Mouse (Mus musculus) midbrain, embryonic 14.5 days (tissue): Measurements from ENCODE around the gene Coq3. TPM values are rescaled to one million over a fixed set of nuclear protein-coding genes. Genes with fewer than 3 reads are reported as not detected.
A peak's percentile ranks its signal among the peaks of the same experiment; 100 is the strongest.

Source experiments
- ATAC-seq: fragments of 200-750 bp; cut with Nextera tagmentation; 2 replicates; pipeline ENCODE4 v1.8.0; 2017; ENCODE audit warnings: moderate number of reproducible peaks, moderate library complexity; ENCODE audit not compliant: low FRiP score, low TSS enrichment
- DNase-seq: peaks from one replicate; pipeline ENCODE4 v3.0.0-alpha.2; 2015
- H3K27ac ChIP-seq: fragments of 300-500 bp; sonication (generic); replicated peaks from 2 replicates; pipeline ENCODE4 v1.5.1; 2014; ENCODE audit warnings: mild to moderate bottlenecking, low read depth, low read length, moderate library complexity
- H3K27me3 ChIP-seq: fragments of 300-500 bp; sonication (generic); 2 replicates; pipeline ENCODE4 v1.6.1; 2014; ENCODE audit warnings: low read length, control low read depth, mixed read lengths; ENCODE audit not compliant: control insufficient read depth, insufficient read depth
- H3K36me3 ChIP-seq: fragments of 300-500 bp; sonication (generic); 2 replicates; pipeline ENCODE4 v1.6.1; 2014; ENCODE audit warnings: low read length, control low read depth; ENCODE audit not compliant: control insufficient read depth, insufficient read depth
- H3K4me1 ChIP-seq: fragments of 300-500 bp; sonication (generic); 2 replicates; pipeline ENCODE4 v1.6.1; 2014; ENCODE audit warnings: mild to moderate bottlenecking, antibody characterized with exemption, low read length, control low read depth; ENCODE audit not compliant: control insufficient read depth, insufficient read depth
- H3K4me2 ChIP-seq: fragments of 300-500 bp; sonication (generic); 2 replicates; pipeline ENCODE4 v1.6.1; 2014; ENCODE audit warnings: mild to moderate bottlenecking, low read length, moderate library complexity
- H3K4me3 ChIP-seq: fragments of 300-500 bp; sonication (generic); replicated peaks from 2 replicates; pipeline ENCODE4 v1.5.1; 2014; ENCODE audit warnings: low read depth, low read length
- H3K9ac ChIP-seq: fragments of 300-500 bp; sonication (generic); replicated peaks from 2 replicates; pipeline ENCODE4 v1.6.1; 2014; ENCODE audit warnings: mild to moderate bottlenecking, low read length, moderate library complexity
- H3K9me3 ChIP-seq: fragments of 300-500 bp; sonication (generic); 2 replicates; pipeline ENCODE4 v1.6.1; 2016; ENCODE audit warnings: low read length, control low read depth, mixed read lengths; ENCODE audit not compliant: control insufficient read depth
- WGBS: fragments of 180-500 bp; shearing (Covaris S2); extraction: QIAGEN DNeasy Blood & Tissue Kit; methylation state at CpG from one replicate; pipeline ENCODE4 v1.1.7; 2014; 5-methylcytosine and 5-hydroxymethylcytosine counted together
- polyA plus RNA-seq: library from polyadenylated mRNA; unstranded; fragments of >200 nt; fragmentation: Nextera tagmentation; extraction: Ambion mirVana; gene quantifications from 2 replicates; pipeline ENCODE4 v1.2.1, GENCODE M21; 2014

Coq3 gene
- polyA plus RNA-seq, 1 experiment from 2014 or later, result 14.3 TPM

DNA sequence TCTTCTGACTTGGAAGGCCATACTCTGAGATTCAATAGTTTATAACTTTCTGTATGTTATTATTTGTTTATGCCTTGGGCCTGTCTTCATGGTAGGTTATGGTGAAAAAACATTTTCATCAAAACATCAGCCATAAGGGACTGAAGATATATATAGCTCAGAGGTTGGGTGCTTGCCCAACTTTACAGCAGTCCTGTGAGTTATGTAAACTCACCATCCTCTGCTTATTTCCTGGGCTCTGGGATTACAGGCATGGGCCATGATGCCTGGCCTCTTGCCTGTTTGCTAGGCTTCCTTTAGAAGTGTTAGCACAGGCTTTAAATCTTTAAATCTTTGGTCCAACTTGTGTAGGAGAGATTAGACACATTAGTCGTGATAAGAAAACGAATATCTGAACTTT lies 72.8 kb downstream of the Coq3 start:
- Histone ChIP-seq H3K27me3 (no peaks in the 10 kb centered on the region), H3K4me1 (no peaks in the 10 kb centered on the region), H3K27ac (no peak overlapping the region), H3K4me3 (no peak overlapping the region), H3K9ac (no peak overlapping the region), H3K4me2 (no peak overlapping the region), H3K36me3 (peaks cover 47% of the 10 kb centered on the region), H3K9me3 (no peaks in the 10 kb centered on the region)
- ATAC-seq (no peak), DNase-seq (no peak)
- 85% methylated on average over 2 of the region's 2 CpGs for WGBS

DNA sequence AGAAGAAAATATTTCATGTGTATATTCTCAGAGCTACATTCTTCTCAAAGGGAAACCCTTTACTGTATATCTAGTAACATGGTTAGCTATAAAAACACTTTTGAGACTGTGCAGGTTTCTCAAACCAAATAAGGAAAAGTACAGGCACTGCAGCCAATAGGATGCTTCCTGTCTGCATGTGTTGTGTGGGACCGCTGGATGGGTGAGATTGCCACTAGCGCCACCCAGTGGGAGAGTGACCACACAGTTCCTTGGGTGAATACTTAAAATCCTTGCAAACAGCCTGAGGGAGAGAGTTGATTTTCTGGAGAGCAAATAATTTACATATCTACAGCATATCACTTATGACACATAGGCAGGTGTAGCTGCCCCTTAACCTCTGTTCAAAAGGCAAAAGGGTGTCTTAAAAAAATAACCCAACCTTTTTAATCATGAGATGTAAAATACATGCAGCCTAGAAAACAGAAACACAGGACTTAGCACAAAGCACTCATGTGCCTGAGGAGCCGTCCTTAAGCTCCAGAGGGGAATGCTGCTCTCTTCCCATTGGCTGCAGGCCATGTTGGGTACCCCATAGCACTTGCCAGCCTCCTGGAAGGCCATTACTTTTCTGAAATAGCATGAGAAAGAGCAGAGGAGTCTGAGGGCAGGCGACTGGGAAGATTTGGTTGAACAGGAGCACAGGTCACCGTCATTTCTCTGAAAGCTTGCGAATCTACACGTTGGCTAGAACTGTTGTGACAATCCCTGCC lies 78.3 kb downstream of the Coq3 start:
- DNase-seq, result peak; percentile 69
- H3K4me1 ChIP-seq, result no peaks in the 10 kb centered on the region
- peaks cover 37% of the 10 kb centered on the region for H3K36me3 ChIP-seq

More for the DNA sequence above, 78.3 kb downstream of the Coq3 start:
- WGBS, result 57% methylated on average over 7 of the region's 7 CpGs
- no peak overlapping the region for H3K9ac ChIP-seq
- ATAC-seq, result no peak
- H3K27ac ChIP-seq, result no peak overlapping the region
- no peak overlapping the region for H3K4me2 ChIP-seq
- no peaks in the 10 kb centered on the region for H3K27me3 ChIP-seq
- H3K9me3 ChIP-seq, result no peaks in the 10 kb centered on the region
- H3K4me3 ChIP-seq, result no peak overlapping the region

Other genes with a start within 250 kb of the Coq3 start
- 0.42 and 0.63 TPM in 2 replicates for gene Prdm13, start 193.7 kb upstream of the Coq3 start, polyA plus RNA-seq
- gene Ccnc, start 152.0 kb upstream of the Coq3 start, polyA plus RNA-seq, result 78.0 and 80.0 TPM in 2 replicates
- gene Usp45, start 112.5 kb upstream of the Coq3 start, polyA plus RNA-seq, result 10.4 and 12.3 TPM in 2 replicates
- 20.0 and 26.9 TPM in 2 replicates for gene Tstd3, start 112.5 kb upstream of the Coq3 start, polyA plus RNA-seq
- 191 and 200 TPM in 2 replicates for gene Pnisr, start 32.1 kb upstream of the Coq3 start, polyA plus RNA-seq
- gene Faxc, start 51.7 kb downstream of the Coq3 start, polyA plus RNA-seq, result 16.2 and 31.7 TPM in 2 replicates